Mouse (Mus musculus): ENCODE data around the gene Plpp7. TPM values are rescaled to one million over a fixed set of nuclear protein-coding genes. Genes with fewer than 3 reads are reported as not detected.

Plpp7 gene
- polyA plus RNA-seq, 1 experiment from 2014 or later = 11.7 TPM

GRCm38 (mm10) chr2:32131866-32132566 is 36.7 kb downstream of the Plpp7 start:
- no peaks in the 10 kb centered on the region for H3K36me3 ChIP-seq (ENCODE audit: control insufficient read depth, insufficient read depth, low read length)
- H3K4me2 ChIP-seq (ENCODE audit: low read depth, low read length) = 0 out of 2 replicates have a peak overlapping the region, but pooled peaks have one; percentile 23
- no peak overlapping the region for H3K4me3 ChIP-seq (ENCODE audit: low read depth, low read length)
- H3K27me3 ChIP-seq (replicated peaks; ENCODE audit: control insufficient read depth, insufficient read depth, low read length) = no peaks in the 10 kb centered on the region
- H3K9ac ChIP-seq (ENCODE audit: low read depth, low read length) = no peak overlapping the region
- no peaks in the 10 kb centered on the region for H3K9me3 ChIP-seq (ENCODE audit: control insufficient read depth, low read length)
- H3K27ac ChIP-seq (replicated peaks; ENCODE audit: low read depth, low read length) = no peak overlapping the region
- no peak for ATAC-seq (ENCODE audit: low read depth)
- no peak for DNase-seq (ENCODE audit: low spot score)
- WGBS = 67% methylated on average over 6 of the region's 6 CpGs
- H3K4me1 ChIP-seq (ENCODE audit: control insufficient read depth, insufficient read depth, low read length) = 0 out of 2 replicates have a peak, but pooled peaks cover 4% of the 10 kb centered on the region

- ATAC-seq (ENCODE audit: low read depth) = no peak
- Histone ChIP-seq H3K4me3 (ENCODE audit: low read depth, low read length) (no peak overlapping the region), H3K9me3 (ENCODE audit: control insufficient read depth, low read length) (no peaks in the 10 kb centered on the region), H3K4me2 (ENCODE audit: low read depth, low read length) (0 out of 2 replicates have a peak overlapping the region, but pooled peaks have one; percentile 23), H3K36me3 (ENCODE audit: control insufficient read depth, insufficient read depth, low read length) (no peaks in the 10 kb centered on the region), H3K27me3 (replicated peaks; ENCODE audit: control insufficient read depth, insufficient read depth, low read length) (no peaks in the 10 kb centered on the region), H3K27ac (replicated peaks; ENCODE audit: low read depth, low read length) (no peak overlapping the region), H3K9ac (ENCODE audit: low read depth, low read length) (no peak overlapping the region), H3K4me1 (ENCODE audit: control insufficient read depth, insufficient read depth, low read length) (0 out of 2 replicates have a peak, but pooled peaks cover 4% of the 10 kb centered on the region)
- DNase-seq (ENCODE audit: low spot score) = peak; percentile 32
- 2% methylated on average over 12 of the region's 12 CpGs for WGBS
Observed at GRCm38 (mm10) chr2:32132567-32132992, 37.3 kb downstream of the Plpp7 start.

DNA sequence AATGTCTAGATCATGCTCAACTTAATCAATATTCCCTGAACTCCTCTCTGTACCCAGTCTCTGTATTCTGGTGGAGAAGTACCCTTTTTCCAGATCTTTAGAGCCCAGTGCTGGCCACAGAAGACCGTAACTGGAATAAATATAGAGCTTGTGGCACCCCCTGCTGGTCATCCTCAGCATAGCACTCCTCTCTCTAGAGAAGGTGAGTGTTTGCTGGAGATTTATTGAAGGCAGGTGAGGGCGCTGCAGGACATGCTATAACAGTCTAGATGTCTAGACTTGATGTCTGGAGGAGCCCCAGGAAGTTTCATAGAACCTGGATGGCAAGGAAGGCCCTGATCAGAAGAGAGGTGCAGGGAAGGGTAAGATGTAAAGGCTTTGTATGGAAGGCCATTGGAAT is 38.7 kb downstream of the Plpp7 start:
- H3K4me3 ChIP-seq (ENCODE audit: low read depth, low read length) = no peak overlapping the region
- H3K9ac ChIP-seq (ENCODE audit: low read depth, low read length) = no peak overlapping the region

DNA sequence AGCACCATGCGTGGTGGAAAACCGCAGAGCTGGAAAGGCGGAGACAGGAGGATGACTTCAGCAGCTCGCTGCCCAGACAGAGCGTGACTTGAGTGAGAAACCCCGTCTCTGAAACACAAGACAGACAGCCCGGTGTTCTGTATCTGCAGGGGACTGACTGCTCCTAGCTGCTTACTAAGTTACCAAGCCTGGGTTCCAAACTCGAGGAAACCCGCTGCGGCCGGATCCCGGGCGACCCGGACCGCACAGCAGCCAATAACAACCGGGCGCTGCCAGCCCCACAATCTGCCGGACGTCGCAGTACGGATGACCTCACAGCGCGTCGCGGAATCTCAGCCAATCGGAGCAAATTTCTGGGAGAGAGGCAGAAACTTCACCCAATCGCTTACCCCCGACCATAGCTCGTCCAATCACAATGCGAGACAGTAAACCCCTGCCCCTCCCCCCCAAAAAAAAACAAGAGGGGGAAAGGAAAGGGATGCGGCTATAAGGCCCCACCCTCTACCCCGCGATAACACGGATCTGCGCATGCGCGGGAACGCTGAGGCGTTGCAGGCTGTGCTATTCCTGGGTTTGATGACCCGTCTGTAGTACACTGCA is 42.4 kb downstream of the Plpp7 start:
- H3K27me3 ChIP-seq (replicated peaks; ENCODE audit: control insufficient read depth, insufficient read depth, low read length) = no peaks in the 10 kb centered on the region
- DNase-seq (ENCODE audit: low spot score) (peak; percentile 99), ATAC-seq (ENCODE audit: low read depth) (peak; percentile 95)
- peak overlapping the region; percentile 88 for H3K4me2 ChIP-seq (ENCODE audit: low read depth, low read length)
- peak overlapping the region; percentile 74 for H3K9ac ChIP-seq (ENCODE audit: low read depth, low read length)
- H3K27ac ChIP-seq (replicated peaks; ENCODE audit: low read depth, low read length) = peak overlapping the region; percentile 95
- H3K36me3 ChIP-seq (ENCODE audit: control insufficient read depth, insufficient read depth, low read length) = no peaks in the 10 kb centered on the region
- under 1% methylated on average over 40 of the region's 40 CpGs for WGBS
- no peaks in the 10 kb centered on the region for H3K9me3 ChIP-seq (ENCODE audit: control insufficient read depth, low read length)
- peak overlapping the region; percentile 74 for H3K4me3 ChIP-seq (ENCODE audit: low read depth, low read length)
- H3K4me1 ChIP-seq (ENCODE audit: control insufficient read depth, insufficient read depth, low read length) = peaks cover 5% of the 10 kb centered on the region

More for the DNA sequence above, 38.7 kb downstream of the Plpp7 start:
- DNase-seq (ENCODE audit: low spot score) (peak; percentile 89), ATAC-seq (ENCODE audit: low read depth) (no peak)
- H3K27ac ChIP-seq (replicated peaks; ENCODE audit: low read depth, low read length) = no peak overlapping the region
- no peaks in the 10 kb centered on the region for H3K9me3 ChIP-seq (ENCODE audit: control insufficient read depth, low read length)
- H3K36me3 ChIP-seq (ENCODE audit: control insufficient read depth, insufficient read depth, low read length) = no peaks in the 10 kb centered on the region
- no peak overlapping the region for H3K4me2 ChIP-seq (ENCODE audit: low read depth, low read length)
- H3K4me1 ChIP-seq (ENCODE audit: control insufficient read depth, insufficient read depth, low read length) = peaks cover 9% of the 10 kb centered on the region
- H3K27me3 ChIP-seq (replicated peaks; ENCODE audit: control insufficient read depth, insufficient read depth, low read length) = no peaks in the 10 kb centered on the region
- 4% methylated on average over 2 of the region's 2 CpGs for WGBS

DNA sequence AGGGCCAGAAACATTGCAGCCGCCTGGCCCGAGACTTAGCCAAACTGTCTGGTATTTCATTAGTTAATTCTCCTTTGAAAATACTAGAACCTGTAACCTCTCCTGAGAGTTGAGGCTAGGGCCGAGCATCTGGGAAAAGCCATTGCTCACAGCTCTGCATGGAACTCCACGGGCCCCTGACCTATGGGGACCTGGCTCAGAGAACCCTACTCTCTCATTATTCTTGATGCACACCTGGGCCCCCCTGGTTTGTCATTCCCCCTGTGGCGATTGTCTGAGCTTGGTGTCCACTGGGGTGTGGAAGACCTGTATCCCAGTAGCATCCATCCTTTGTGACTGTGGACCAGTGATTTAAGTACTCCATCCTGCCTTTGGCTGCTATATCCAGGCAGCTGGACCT is 44.0 kb downstream of the Plpp7 start:
- no peaks in the 10 kb centered on the region for H3K36me3 ChIP-seq (ENCODE audit: control insufficient read depth, insufficient read depth, low read length)
- H3K4me1 ChIP-seq (ENCODE audit: control insufficient read depth, insufficient read depth, low read length) = peaks cover 5% of the 10 kb centered on the region
- no peaks in the 10 kb centered on the region for H3K9me3 ChIP-seq (ENCODE audit: control insufficient read depth, low read length)
- ATAC-seq (ENCODE audit: low read depth) (no peak), DNase-seq (ENCODE audit: low spot score) (no peak)
- H3K9ac ChIP-seq (ENCODE audit: low read depth, low read length) = no peak overlapping the region
- no peak overlapping the region for H3K4me3 ChIP-seq (ENCODE audit: low read depth, low read length)
- 77% methylated on average over 5 of the region's 5 CpGs for WGBS
- H3K27me3 ChIP-seq (replicated peaks; ENCODE audit: control insufficient read depth, insufficient read depth, low read length) = no peaks in the 10 kb centered on the region
- no peak overlapping the region for H3K4me2 ChIP-seq (ENCODE audit: low read depth, low read length)
- H3K27ac ChIP-seq (replicated peaks; ENCODE audit: low read depth, low read length) = no peak overlapping the region

GRCm38 (mm10) chr2:32140498-32140934 is 45.2 kb downstream of the Plpp7 start:
- ATAC-seq (ENCODE audit: low read depth) (no peak), DNase-seq (ENCODE audit: low spot score) (no peak)
- Histone ChIP-seq H3K4me3 (ENCODE audit: low read depth, low read length) (no peak overlapping the region), H3K27ac (replicated peaks; ENCODE audit: low read depth, low read length) (no peak overlapping the region), H3K9ac (ENCODE audit: low read depth, low read length) (no peak overlapping the region), H3K36me3 (ENCODE audit: control insufficient read depth, insufficient read depth, low read length) (no peaks in the 10 kb centered on the region), H3K4me1 (ENCODE audit: control insufficient read depth, insufficient read depth, low read length) (peaks cover 5% of the 10 kb centered on the region), H3K27me3 (replicated peaks; ENCODE audit: control insufficient read depth, insufficient read depth, low read length) (no peaks in the 10 kb centered on the region), H3K9me3 (ENCODE audit: control insufficient read depth, low read length) (no peaks in the 10 kb centered on the region), H3K4me2 (ENCODE audit: low read depth, low read length) (no peak overlapping the region)
- WGBS = 37% methylated on average over 4 of the region's 4 CpGs

- H3K4me3 ChIP-seq (ENCODE audit: low read depth, low read length) = no peak overlapping the region
- H3K27me3 ChIP-seq (replicated peaks; ENCODE audit: control insufficient read depth, insufficient read depth, low read length) = no peaks in the 10 kb centered on the region
- H3K36me3 ChIP-seq (ENCODE audit: control insufficient read depth, insufficient read depth, low read length) = no peaks in the 10 kb centered on the region
- peaks cover 5% of the 10 kb centered on the region for H3K4me1 ChIP-seq (ENCODE audit: control insufficient read depth, insufficient read depth, low read length)
- no peak overlapping the region for H3K4me2 ChIP-seq (ENCODE audit: low read depth, low read length)
- no peak overlapping the region for H3K27ac ChIP-seq (replicated peaks; ENCODE audit: low read depth, low read length)
- DNase-seq (ENCODE audit: low spot score) = no peak
- no peak for ATAC-seq (ENCODE audit: low read depth)
- WGBS = 72% methylated on average over 6 of the region's 6 CpGs
- no peaks in the 10 kb centered on the region for H3K9me3 ChIP-seq (ENCODE audit: control insufficient read depth, low read length)
- H3K9ac ChIP-seq (ENCODE audit: low read depth, low read length) = no peak overlapping the region
Observed at GRCm38 (mm10) chr2:32141602-32142001, 46.3 kb downstream of the Plpp7 start.

GRCm38 (mm10) chr2:32142368-32142767 is 47.0 kb downstream of the Plpp7 start:
- H3K9ac ChIP-seq (ENCODE audit: low read depth, low read length) = no peak overlapping the region
- DNase-seq (ENCODE audit: low spot score) (no peak), ATAC-seq (ENCODE audit: low read depth) (no peak)
- 59% methylated on average over 6 of the region's 6 CpGs for WGBS
- no peaks in the 10 kb centered on the region for H3K36me3 ChIP-seq (ENCODE audit: control insufficient read depth, insufficient read depth, low read length)
- H3K9me3 ChIP-seq (ENCODE audit: control insufficient read depth, low read length) = no peaks in the 10 kb centered on the region
- no peak overlapping the region for H3K4me2 ChIP-seq (ENCODE audit: low read depth, low read length)
- H3K4me1 ChIP-seq (ENCODE audit: control insufficient read depth, insufficient read depth, low read length) = peaks cover 5% of the 10 kb centered on the region
- no peak overlapping the region for H3K4me3 ChIP-seq (ENCODE audit: low read depth, low read length)
- H3K27me3 ChIP-seq (replicated peaks; ENCODE audit: control insufficient read depth, insufficient read depth, low read length) = no peaks in the 10 kb centered on the region
- no peak overlapping the region for H3K27ac ChIP-seq (replicated peaks; ENCODE audit: low read depth, low read length)

Measured in embryonic facial prominence, embryonic 14.5 days (tissue).